Mouse (Mus musculus) bone marrow, adult 2 months (tissue): Measurements from ENCODE around the gene Casz1.

Experiments
- CTCF ChIP-seq: fragments of 200-500 bp; IDR thresholded peaks from 2 replicates; pipeline ENCODE4 v1.5.1; 2011; ENCODE audit warnings: low read length, control low read depth; ENCODE audit not compliant: control insufficient read depth, insufficient read depth
- POLR2A ChIP-seq: fragments of 200-500 bp; IDR thresholded peaks from 2 replicates; pipeline ENCODE4 v1.6.1; 2011; ENCODE audit warnings: low read depth, mild to moderate bottlenecking, control low read depth, low read length, borderline replicate concordance; ENCODE audit not compliant: control insufficient read depth

DNA sequence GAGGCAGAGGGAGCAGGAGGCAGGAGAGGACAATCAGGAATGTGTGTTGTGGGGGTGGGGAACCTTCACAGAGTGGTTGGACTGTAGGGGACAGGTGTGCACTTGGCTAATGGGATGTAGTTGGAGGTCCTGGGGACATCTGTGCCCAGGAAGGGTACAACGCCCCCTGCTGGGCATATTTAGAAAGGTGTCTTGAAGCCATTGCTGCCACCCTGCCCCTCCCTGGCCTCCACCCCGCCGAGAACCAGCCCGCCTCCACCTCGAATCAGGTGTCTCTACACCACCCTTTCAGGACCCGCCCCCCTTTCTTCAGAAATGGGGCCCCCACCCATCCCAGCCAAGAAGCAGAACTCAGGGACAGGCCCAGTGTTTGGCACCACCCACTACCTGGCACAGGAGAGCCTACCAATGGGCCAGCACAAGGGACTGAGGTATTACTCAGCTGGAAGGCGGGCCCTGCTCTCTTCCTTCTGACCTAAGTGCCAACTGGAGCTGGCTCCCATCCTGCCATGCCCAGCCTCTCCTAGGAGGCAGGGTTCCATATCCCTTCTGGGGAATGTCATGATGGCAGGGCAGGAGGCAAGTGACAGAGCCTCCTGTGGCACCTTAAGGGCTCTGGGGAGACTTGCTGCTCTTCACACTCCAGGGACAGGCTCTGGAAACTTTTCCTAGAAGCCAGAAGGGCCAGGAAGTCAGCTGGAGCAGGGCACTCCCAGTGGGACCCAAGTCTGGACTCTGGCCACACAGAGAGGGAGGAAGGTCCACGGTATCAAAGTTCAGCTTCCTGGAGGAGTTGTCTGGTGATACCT lies 98.9 kb downstream of the Casz1 start:
- TF ChIP-seq CTCF = peak; percentile 58; the same call in 1 of the 2 replicates
- TF ChIP-seq POLR2A = no peak
